Mouse (Mus musculus): ENCODE data around the gene Hnrnpa1.
"Not testable (repeated sequence)": the region's sequence is repeated elsewhere in the genome, so short reads cannot be mapped to it uniquely, and the experiment has no call there.

Gene Hnrnpa1

DNA sequence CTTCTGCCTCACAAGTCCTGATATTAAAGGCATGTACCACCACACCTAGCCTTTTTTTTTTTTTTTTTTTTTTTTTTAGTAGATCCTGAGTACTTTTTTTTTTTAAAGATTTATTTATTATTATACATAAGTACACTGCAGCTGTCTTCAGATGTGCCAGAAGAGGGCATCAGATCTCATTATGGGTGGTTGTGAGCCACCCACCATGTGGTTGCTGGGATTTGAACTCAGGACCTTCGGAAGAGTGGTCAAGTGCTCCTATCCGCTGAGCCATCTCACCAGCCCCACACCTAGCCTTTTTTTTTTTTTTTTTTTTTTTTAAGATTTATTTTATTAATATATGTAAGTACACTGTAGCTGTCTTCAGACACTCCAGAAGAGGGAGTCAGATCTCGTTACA lies 35.7 kb downstream of the Hnrnpa1 start:
- not testable (repeated sequence) for DNase-seq

DNA sequence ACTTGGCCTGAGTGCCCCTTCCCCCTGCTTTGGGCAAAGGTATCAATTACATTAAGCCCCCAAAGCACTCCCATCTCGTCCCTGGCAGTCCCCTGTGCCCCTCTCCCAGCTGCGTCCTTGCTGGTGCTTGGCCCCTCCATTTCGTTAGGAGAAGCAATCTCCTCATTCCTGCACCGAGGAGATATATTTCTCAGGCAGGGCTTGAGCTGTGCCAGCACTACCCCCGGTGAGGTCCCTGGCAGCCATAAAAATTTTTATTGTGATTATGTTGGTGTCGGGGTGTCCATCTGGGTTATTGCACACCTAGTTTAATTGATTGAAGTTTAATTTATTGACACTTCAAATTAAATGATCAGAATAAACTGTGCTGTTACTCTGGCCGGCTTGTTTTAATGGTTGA lies 37.7 kb downstream of the Hnrnpa1 start:
- DNase-seq: no peak

DNA sequence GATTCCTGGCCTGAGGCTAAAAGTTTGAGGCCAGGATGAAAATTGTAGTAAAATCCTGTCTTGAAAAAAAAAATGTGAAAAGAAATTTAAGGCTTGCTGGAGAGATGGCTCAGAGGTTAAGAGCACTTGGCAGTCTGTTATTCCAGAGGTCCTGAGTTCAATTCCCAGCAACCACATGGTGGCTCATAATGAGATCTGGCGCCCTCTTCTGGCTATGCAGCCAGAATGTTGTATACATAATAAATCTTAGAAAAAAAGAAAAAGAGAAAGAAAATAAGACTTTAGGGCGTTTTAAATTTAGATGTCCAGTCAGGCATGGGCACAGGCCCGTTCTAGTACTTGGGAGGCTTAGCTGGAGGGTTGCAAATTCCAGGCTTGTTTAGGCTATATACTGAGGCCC lies 39.5 kb downstream of the Hnrnpa1 start:
- DNase-seq: peak; percentile 30 to 75

DNA sequence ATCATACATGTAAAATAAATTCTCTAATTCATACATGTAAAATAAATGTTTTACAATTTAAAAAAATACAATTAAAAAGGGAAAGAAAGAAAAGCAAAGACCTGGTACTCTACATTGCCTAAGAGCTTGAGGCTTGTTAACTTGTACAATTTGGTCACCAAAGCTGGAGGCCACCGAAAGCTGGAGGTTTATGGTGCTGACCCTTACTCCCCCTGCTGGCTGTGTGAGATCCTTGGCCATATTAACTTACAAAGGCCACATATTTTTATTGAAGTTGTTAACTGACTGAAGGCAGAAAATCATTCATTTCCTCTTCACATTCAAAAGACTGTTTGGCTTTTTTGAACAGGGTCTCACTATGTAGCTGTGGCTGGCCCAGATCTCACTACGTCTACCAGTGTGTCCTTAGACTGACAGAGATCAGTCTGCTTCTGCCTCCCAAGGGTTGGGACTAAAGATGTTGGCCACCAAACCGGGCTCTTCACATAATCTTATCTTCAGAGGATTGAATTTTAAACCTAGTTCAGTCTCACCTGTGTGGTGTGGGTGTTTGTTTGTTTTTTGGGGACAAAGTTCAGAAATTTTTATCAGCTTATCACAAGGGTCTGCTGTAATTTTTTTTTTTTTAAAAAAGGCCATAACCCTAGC lies 40.7 kb downstream of the Hnrnpa1 start:
- peak; percentile 44 to 58 for DNase-seq

DNA sequence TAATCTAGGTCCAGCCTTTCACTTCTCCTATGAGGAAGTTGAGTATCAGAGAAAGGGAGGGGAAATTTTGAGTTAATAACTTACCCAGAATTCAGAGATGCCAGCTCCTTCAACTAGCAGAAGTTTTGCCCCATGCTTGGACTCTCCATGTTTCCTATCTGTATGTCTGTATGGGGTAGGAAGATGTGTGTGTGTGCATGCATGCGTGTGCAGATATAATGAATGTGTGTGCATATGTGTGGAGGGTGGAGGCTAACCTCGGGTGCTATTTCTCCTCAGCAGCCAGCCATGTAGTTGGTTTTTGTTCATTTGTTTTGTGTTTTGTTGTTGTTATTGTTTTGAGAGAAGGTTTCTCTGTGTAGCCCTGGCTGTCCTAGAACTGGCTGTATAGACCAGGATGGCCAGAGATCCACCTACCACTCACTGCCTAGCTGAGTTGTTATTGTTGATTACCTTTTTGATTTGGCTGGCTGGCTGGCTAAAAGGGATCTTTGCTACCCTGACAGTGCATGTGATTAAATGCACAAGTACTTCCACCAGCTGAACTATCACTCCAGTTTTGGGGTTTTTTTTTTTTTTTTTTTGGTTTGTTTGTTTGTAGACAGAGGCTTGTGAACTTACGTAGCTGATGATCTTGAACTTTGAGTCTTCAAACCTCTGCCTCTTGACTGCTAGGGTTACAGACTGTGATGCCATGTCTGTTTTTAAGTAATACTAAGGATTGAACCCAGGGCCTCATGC lies 41.4 kb downstream of the Hnrnpa1 start:
- DNase-seq: no peak

DNA sequence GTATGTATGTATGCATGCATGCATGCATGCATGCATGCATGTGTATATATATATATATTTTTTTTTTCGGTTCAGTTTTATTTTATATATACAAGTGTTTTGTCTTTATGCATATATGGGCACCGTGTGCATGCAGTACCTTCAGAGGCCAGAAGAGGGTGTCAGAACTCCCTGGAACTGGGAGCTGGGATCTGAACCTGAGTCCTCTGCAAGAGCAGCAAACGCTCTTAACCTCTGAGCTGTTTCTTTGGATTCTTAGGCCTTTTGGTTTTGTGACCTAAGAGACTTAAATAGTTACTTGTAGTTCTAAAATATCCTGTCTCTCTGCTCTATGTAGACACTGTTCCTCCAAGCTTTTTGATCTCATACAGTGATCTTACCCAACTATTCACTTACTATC lies 43.8 kb downstream of the Hnrnpa1 start:
- DNase-seq: peak; percentile 59 to 81

DNA sequence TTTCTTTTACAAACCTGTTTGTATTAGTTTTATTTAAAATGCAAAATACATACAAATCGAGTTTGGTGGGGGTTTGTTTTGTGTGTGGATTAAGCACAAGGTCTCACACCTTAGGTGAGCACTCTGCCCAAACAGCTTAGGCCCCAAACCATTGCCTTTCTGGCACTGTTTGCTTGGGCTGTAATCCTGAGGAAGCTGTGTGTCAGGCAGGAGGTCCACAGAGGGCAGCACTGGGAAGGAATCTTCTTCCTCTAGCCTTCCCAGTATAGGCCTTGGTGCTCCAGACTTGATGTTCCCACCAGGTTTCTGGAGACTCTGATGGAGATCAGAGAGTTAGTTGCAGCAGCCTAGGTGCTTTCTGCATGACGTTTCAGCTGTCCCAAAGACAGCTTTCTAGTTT lies 44.4 kb downstream of the Hnrnpa1 start:
- DNase-seq: peak in 1 of 2 experiments; percentile 55

DNA sequence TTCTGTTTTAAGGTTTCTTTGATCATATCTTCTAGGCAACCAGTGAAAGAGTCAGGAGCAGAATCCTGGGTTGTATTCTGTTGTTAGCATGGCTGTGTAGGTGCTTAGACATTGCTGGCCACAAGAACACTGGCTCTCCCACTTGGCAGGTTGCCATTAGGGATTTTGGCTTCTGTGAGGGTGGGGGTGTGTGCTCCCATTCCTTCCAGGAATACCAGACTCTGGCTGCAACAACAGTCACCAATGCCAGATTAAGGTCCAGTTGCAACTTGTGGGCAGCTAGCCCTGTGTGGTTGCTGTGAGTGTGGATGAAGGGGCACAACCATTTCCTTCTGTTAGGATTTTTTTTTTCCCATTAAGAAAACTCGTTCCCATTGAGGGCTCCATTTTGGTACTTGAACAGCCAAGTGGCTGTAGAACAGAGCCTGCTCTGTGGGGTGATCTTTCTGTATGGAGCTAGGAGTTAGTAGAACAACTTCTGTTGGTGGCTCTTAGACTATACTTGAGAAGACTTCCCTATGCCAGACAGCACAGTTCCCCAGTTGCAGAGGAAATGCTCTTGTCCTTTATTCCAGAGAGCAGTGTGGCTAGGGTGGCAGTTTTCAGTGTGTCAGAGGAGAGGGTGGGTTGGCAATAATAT lies 45.7 kb downstream of the Hnrnpa1 start:
- peak; percentile 59 to 71 for DNase-seq

DNA sequence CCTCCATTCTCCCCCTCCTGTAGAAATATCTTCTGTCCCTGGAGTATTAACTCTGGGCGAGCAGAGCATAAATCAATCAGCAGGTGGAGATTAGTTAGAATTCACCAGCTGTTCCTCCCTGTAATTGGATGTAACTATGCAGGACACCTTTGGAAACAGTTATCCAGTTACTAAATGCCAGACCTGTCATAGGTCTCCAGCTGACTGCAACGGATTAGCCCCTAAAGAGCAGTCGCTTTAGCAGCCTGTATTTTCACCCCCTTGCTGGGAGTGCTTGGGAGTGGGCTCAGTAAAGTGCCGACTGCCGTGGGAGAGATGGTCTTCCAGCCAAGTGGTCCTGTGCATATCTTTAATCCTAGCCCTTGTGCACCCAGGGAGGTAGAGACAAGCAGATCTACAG lies 49.4 kb downstream of the Hnrnpa1 start:
- DNase-seq: no peak

DNA sequence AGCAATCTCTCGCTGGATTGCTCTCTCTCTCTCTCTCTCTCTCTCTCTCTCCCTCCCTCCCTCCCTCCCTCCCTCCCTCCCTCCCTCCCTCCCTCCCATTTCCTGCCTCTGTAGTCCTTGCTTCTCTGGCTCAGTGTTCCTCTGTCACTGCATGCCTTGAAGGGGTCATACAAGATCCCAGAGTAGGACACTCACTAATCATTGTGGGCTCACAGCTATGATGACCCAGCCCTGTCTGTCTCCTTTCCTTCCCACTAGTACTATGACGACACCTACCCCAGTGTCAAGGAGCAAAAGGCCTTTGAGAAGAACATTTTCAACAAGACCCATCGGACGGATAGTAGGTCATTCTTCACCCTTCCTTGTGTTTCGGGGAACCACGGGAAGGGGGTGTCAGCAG lies 50.2 kb downstream of the Hnrnpa1 start:
- DNase-seq: peak in 1 of 2 experiments; percentile 28

DNA sequence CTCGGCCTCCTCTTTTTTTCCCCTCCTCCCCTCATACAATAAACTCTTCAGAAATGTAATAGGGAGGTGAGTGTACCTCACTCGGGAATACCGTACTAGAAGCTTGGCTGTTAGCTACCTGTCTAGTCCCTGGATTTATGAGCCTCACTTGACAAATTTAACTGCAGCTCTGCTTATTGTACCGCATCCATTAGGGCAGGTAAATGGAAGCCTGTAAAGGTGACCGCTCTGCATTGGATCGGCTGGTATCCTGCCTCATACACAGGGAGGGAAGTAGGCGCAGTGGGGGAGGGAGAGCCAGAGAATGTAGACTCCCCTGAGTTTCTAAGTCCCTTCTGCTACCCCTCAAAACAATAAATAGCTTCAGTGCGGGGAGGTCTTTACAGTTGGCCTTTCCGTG lies 50.6 kb downstream of the Hnrnpa1 start:
- no peak for DNase-seq

DNA sequence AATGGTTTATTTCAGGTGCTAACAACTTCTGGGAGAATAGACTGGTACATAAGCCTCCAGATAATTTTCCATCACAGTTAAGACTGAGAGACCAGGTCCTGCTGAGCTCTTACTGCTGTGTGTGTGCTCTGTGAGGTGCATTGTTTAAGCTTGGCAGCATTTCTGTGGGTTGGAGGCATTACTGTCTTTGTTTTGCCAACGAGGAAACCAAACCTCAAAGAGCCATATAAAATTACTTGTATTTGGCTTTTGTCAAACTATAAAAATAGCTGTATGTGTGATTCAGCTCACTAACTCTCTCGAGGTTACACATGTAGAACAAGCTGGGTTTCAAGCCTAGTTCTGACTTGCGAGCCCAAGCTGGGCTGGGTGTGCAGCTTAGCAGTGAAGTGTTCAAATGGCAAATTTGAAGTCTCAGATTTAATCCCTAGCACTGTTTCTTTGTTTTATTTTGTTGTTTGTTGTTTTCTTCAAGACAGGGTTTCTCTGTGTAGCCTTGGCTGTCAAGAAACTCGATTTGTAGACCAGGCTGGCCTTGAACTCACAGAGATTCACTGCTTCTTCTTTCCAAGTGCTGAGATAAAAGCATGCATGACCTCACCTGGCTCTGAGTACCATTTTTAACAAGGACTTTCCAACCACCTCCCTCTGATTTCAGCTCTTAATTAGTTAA lies 52.6 kb downstream of the Hnrnpa1 start:
- no peak for DNase-seq

DNA sequence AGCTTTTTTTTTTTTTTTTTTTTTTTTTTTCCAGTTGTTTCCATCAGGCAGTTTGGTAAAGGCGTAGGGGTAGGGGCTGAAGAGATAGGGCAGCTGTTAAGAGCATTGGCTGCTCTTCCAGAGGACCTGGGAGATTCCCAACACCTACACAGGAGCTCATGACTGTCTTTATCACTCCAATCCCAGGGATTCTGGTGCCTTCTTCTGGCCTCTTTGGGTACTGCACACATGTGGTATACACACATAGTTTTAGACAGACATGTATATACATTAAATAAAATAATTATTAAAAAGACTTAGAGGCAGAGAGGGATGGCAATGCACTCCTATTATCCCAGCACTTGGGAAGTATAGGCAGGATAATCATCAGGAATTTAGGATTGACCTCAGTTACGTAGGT lies 53.1 kb downstream of the Hnrnpa1 start:
- no peak for DNase-seq

DNA sequence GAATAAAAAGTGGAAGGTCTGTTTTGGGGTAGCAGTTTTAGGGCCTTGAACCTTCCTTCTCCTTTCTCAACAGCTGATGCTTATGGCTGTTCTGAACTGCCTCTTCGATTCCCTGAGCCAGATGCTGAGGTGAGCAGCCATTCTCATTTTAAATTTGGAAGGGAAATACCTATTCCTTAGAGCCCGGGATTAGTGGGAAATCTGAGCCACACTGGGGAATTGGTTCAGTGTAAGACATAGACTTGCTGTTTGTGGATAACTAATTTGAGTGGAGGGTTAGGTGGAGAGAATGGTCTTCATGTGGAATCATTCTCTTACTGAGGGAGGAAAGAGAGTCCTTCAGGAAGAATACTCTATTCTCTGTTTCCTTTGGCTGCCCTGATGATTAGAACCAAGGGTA lies 54.4 kb downstream of the Hnrnpa1 start:
- no peak for DNase-seq

DNA sequence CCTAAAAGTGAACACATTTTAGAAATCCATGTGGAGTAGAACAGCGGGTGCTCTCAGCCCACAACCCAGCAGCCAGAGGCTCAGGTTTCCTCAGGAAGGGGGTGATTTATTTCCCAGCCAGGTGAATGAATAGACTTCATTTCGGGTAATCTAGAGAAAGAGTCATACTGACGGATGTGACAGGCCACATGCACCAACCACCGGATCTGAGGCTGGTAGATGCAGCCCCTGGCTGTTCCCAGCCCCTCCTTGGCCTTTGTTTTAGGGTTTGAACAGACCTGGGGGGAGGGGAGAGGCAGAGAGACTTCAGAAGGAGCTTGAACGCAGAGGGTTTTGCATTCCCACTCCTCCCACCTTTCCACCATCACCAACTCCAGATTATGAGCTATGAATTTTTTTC lies 55.6 kb downstream of the Hnrnpa1 start:
- DNase-seq: no peak

Data from kidney, postnatal 36 days (tissue).